Mouse (Mus musculus) cerebellum, postnatal 14 days (tissue): ENCODE measurements around the gene Slc22a29.
"Not testable (repeated sequence)": the region's sequence is repeated elsewhere in the genome, so short reads cannot be mapped to it uniquely, and the experiment has no call there.

ENCODE experiments used
- DNase-seq, 2 experiments: peaks; one replicate each; pipeline ENCODE4 v3.0.0; 2021; ENCODE audit warnings: mixed read lengths in 2 of 2

The Slc22a29 gene

GRCm38 (mm10) chr19:8218800-8219199, at the start of gene Slc22a29:
TSS of gene Slc22a29 (minus strand) at chr19:8218900.
- no peak for DNase-seq

- no peak for DNase-seq
Measured at GRCm38 (mm10) chr19:8265324-8265723, 46.6 kb upstream of the Slc22a29 start.

- peak in 1 of 2 experiments; percentile 1 for DNase-seq
Measured at GRCm38 (mm10) chr19:8252705-8253037, 34.0 kb upstream of the Slc22a29 start.

- DNase-seq, result peak; percentile 59 to 63
Measured at GRCm38 (mm10) chr19:8251896-8252704, 33.4 kb upstream of the Slc22a29 start.

- DNase-seq, result no peak
Measured at GRCm38 (mm10) chr19:8228916-8229315, 10.2 kb upstream of the Slc22a29 start.

GRCm38 (mm10) chr19:8148787-8149523, 69.7 kb downstream of the Slc22a29 start:
- no peak for DNase-seq

- not testable (repeated sequence) for DNase-seq
Measured at GRCm38 (mm10) chr19:8142716-8143115, 76.0 kb downstream of the Slc22a29 start.

GRCm38 (mm10) chr19:8134127-8134841, 84.4 kb downstream of the Slc22a29 start:
- DNase-seq, result not testable (repeated sequence)

GRCm38 (mm10) chr19:8131881-8132280, 86.8 kb downstream of the Slc22a29 start, which contains the start of gene Slc22a28:
TSS of gene Slc22a28 (minus strand) at chr19:8131982.
- DNase-seq, result not testable (repeated sequence)
